Mouse (Mus musculus) G1E-ER4 (cell line): ENCODE measurements around the gene Gid8. TPM values are rescaled to one million over a fixed set of nuclear protein-coding genes. Genes with fewer than 3 reads are reported as not detected.

ENCODE experiments used
- GATA1 ChIP-seq: IDR thresholded peaks from one replicate; pipeline ENCODE4 v1.8.0; 2012; ENCODE audit warnings: low read length, inconsistent platforms
- polyA plus RNA-seq: library from polyadenylated mRNA; stranded (reverse); fragments of >175 nt; gene quantifications from 2 replicates; pipeline ENCODE4 v1.2.3, GENCODE M21; 2012

Gid8 gene
- polyA plus RNA-seq, 1 experiment, result 62.1 TPM

DNA sequence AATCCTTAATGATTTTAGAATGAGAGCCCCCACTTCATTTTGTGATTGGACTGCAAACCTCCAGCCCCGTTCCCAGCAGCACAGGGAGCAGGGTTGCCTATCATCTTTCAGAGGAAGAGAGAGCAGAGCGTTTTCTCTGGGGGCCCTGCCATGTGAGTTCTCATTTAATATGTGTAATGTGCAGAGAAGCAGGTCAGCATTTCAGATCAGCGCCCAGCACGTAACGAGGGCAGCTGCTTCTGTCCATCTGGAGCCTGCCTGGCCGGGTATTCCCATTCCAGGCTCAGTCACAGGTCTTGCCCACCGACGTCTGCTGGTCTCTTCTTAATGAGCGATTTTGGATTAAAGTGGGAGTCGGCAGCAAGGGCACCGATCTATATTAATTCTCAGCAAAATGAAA lies 55.1 kb downstream of the Gid8 start:
- no peak for TF ChIP-seq GATA1

DNA sequence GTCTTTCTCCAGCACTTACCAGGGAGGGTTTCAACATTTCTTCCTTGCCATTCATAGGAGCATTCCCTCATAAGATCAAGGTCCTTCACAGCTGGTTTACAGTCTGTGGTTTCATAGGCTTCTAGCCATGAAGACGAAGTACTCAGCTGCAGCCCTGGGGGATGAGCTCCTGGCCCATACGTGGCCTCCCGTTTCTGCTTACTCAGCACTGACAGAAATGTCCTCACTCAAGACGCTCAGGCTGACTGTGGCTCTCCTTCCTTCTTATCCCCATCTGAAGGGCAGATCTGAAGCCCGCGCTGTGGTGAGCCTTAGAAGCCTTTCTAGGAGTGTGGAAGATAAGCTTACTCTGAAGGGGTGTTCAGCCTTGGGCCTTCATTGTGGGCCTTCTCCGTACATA lies 55.8 kb downstream of the Gid8 start:
- no peak for TF ChIP-seq GATA1

Other genes starting within 250 kb of the Gid8 start
- gene Ntsr1, start 210.1 kb upstream of the Gid8 start, polyA plus RNA-seq, result not detected in 2 replicates
- 21.5 and 24.9 TPM in 2 replicates for gene Mrgbp, start 128.8 kb upstream of the Gid8 start, polyA plus RNA-seq
- gene Ogfr, start 120.9 kb upstream of the Gid8 start, polyA plus RNA-seq, result 142 and 171 TPM in 2 replicates
- gene Col9a3, start 112.3 kb upstream of the Gid8 start, polyA plus RNA-seq, result 0.09 and 0.15 TPM in 2 replicates
- not detected in 2 replicates for gene Tcfl5, start 67.4 kb upstream of the Gid8 start, polyA plus RNA-seq
- 25.6 and 29.7 TPM in 2 replicates for gene Dido1, start 118 bp upstream of the Gid8 start, polyA plus RNA-seq
- 0.65 and 0.70 TPM in 2 replicates for gene Slc17a9, start 15.1 kb downstream of the Gid8 start, polyA plus RNA-seq
- gene Bhlhe23, start 66.8 kb downstream of the Gid8 start, polyA plus RNA-seq, result not detected in 2 replicates
- gene Ythdf1, start 210.8 kb downstream of the Gid8 start, polyA plus RNA-seq, result 94.3 and 123 TPM in 2 replicates
- gene Birc7, start 218.9 kb downstream of the Gid8 start, polyA plus RNA-seq, result not detected in 2 replicates
- not detected in 2 replicates for gene Nkain4, start 244.6 kb downstream of the Gid8 start, polyA plus RNA-seq